Mouse (Mus musculus) kidney, embryonic 16.5 days (tissue): Measurements from ENCODE around the gene Mrnip. TPM values are rescaled to one million over a fixed set of nuclear protein-coding genes. Genes with fewer than 3 reads are reported as not detected.
A peak's percentile ranks its signal among the peaks of the same experiment; 100 is the strongest.

Experiments
- ATAC-seq: fragments of 200-750 bp; cut with Nextera tagmentation; 2 replicates; pipeline ENCODE4 v1.8.0; 2017; ENCODE audit warnings: moderate TSS enrichment; ENCODE audit not compliant: low FRiP score, low TSS enrichment
- H3K27ac ChIP-seq: fragments of 300-500 bp; sonication (generic); 2 replicates; pipeline ENCODE4 v1.5.1; 2014; ENCODE audit warnings: low read length
- H3K27me3 ChIP-seq: fragments of 300-500 bp; sonication (generic); 2 replicates; pipeline ENCODE4 v1.6.1; 2014; ENCODE audit warnings: low read length, control low read depth, mixed read lengths; ENCODE audit not compliant: insufficient read depth
- H3K36me3 ChIP-seq: fragments of 300-500 bp; sonication (generic); 2 replicates; pipeline ENCODE4 v1.6.1; 2014; ENCODE audit warnings: low read length, control low read depth, mixed read lengths; ENCODE audit not compliant: insufficient read depth
- H3K4me1 ChIP-seq: fragments of 300-500 bp; sonication (generic); 2 replicates; pipeline ENCODE4 v1.6.1; 2014; ENCODE audit warnings: low read length, control low read depth, mixed read lengths; ENCODE audit not compliant: insufficient read depth
- H3K4me2 ChIP-seq: fragments of 300-500 bp; sonication (generic); replicated peaks from 2 replicates; pipeline ENCODE4 v1.6.1; 2014; ENCODE audit warnings: low read depth, low read length
- H3K4me3 ChIP-seq: fragments of 300-500 bp; sonication (generic); 2 replicates; pipeline ENCODE4 v1.5.1; 2014; ENCODE audit warnings: mild to moderate bottlenecking, low read length
- H3K9ac ChIP-seq: fragments of 300-500 bp; sonication (generic); replicated peaks from 2 replicates; pipeline ENCODE4 v1.6.1; 2014; ENCODE audit warnings: low read length
- H3K9me3 ChIP-seq: fragments of 300-500 bp; sonication (generic); 2 replicates; pipeline ENCODE4 v1.6.1; 2016; ENCODE audit warnings: low read length, control low read depth
- WGBS: fragments of 180-500 bp; shearing (Covaris S2); extraction: QIAGEN DNeasy Blood & Tissue Kit; methylation state at CpG from one replicate; pipeline ENCODE4 v1.1.7; 2014; 5-methylcytosine and 5-hydroxymethylcytosine counted together
- polyA plus RNA-seq: library from polyadenylated mRNA; unstranded; fragments of >200 nt; fragmentation: Nextera tagmentation; extraction: Ambion mirVana; gene quantifications from 2 replicates; pipeline ENCODE4 v1.2.1, GENCODE M21; 2015

The Mrnip gene
- polyA plus RNA-seq, 1 experiment from 2014 or later: 21.7 TPM

DNA sequence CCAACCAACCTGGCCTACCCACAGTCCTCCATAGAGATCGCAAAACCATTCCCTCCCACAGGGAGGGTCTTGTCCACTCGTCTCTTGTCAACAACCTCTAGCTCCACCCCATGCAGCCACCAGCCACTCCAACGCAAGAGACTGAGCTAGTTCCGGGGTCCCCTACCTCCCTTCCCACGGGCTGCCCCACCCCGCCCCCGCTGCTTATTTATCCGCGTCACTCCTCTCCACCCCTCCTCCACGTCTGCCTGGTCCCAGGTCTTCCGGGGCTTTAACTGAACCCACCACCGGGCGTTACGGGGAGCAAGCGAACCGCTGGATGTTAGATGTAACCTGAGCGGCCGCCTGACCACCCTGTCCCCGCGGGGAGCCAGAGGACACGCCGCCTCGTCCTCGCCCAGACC is 35.9 kb downstream of the Mrnip start:
- Histone ChIP-seq H3K4me3 (peak overlapping the region; percentile 99), H3K9ac (peak overlapping the region; percentile 98)

DNA sequence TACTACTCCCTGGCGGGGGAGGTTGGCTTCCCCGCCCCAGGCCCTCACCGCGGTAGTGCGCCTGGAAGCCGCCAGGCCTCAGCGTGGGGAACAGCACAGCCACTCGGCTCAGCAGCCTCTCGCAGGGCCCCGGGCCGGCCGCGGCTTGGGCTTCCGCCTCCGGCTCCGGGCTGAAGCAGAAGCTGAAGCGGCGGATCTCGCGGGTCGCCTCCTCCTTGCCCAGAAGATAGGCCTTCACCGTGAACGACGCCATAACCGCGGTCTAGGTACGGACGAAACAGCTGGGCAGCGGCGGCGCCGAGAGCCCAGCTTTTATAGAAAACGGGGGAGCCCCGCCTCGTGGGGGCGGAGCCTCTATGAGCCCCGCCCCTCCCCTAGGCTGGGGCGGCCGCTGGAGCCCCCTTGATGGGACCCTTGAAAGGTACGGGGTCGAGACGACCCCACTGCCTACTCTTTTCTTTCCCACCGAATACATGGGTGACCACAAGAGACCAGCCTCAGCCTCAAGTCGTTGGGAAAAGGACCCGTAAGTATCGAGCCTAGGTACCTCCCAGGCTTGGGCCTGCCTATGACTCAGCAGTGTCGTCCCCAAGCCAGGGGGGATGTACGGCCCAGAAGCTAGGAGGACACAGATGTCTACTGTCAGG is 36.4 kb downstream of the Mrnip start, which contains the start of the genes Sqstm1 and Mgat4b:
TSS of gene Sqstm1 (minus strand) at position 323 of the 647 bp plus-strand sequence.
TSS of gene Mgat4b (plus strand) at position 386 of the 647 bp plus-strand sequence.
- Histone ChIP-seq H3K4me1 (peaks cover 32% of the 10 kb centered on the region), H3K9me3 (no peaks in the 10 kb centered on the region), H3K9ac (peak within 1 kb of the TSS; percentile 98), H3K4me3 (peak within 1 kb of the TSS; percentile 99), H3K36me3 (peaks cover 23% of the 10 kb centered on the region), H3K27me3 (no peaks in the 10 kb centered on the region), H3K27ac (peak within 1 kb of the TSS; percentile 99), H3K4me2 (peak within 1 kb of the TSS; percentile 79)
- under 1% methylated on average over 48 of the region's 48 CpGs for WGBS
- peak; percentile 72 for ATAC-seq

More for the DNA sequence above, 35.9 kb downstream of the Mrnip start:
- Histone ChIP-seq H3K4me1 (peaks cover 30% of the 10 kb centered on the region), H3K9me3 (no peaks in the 10 kb centered on the region), H3K27ac (peak overlapping the region; percentile 99), H3K27me3 (no peaks in the 10 kb centered on the region), H3K4me2 (peak overlapping the region; percentile 79), H3K36me3 (peaks cover 28% of the 10 kb centered on the region)
- under 1% methylated on average over 24 of the region's 24 CpGs for WGBS
- peak; percentile 95 for ATAC-seq

DNA sequence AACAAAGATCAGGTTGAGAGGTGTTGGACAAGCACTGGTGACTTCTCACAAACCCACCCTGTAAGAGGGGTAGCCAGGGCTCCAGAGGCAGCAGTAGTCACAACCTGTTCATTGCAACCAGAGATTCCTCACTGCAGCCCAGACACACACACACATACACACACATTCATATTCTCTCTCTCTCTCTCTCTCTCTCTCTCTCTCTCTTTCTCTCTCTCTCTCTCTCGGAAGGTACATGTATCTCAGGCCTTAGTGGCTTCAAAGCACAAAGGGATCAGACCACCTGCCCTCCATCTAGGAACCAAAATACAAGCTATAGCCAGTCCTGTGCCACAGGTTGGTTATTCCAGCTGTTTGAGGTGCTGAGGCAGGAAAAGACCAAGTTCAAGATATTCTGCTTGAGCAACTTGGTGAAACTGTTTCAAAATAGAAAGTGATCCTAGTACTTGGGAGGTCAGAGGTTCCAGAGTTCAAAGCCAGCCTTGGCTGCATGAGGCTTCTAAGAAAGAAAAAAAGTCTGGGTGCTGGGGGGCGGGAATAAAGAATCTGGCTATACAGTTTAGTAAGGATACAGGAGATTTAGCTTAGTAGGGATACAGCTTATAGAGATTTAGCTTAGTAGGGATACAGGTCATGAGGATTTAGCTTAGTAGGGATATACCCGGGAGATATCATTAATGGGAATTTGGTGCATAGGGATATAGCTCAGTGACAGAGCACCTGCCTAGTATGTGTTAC is 37.2 kb downstream of the Mrnip start:
- no peak for ATAC-seq
- H3K9ac ChIP-seq: peak overlapping the region; percentile 98
- no peak overlapping the region for H3K27ac ChIP-seq
- WGBS: 95% methylated on average over 3 of the region's 3 CpGs
- H3K9me3 ChIP-seq: no peaks in the 10 kb centered on the region
- H3K4me3 ChIP-seq: peak overlapping the region; percentile 99
- peak overlapping the region; percentile 79 for H3K4me2 ChIP-seq
- H3K27me3 ChIP-seq: no peaks in the 10 kb centered on the region
- peaks cover 40% of the 10 kb centered on the region for H3K4me1 ChIP-seq
- H3K36me3 ChIP-seq: peaks cover 14% of the 10 kb centered on the region

- Histone ChIP-seq H3K4me1 (peaks cover 45% of the 10 kb centered on the region), H3K27me3 (no peaks in the 10 kb centered on the region), H3K27ac (peak overlapping the region; percentile 74; the same call in 1 of the 2 replicates), H3K9ac (no peak overlapping the region), H3K4me3 (no peak overlapping the region), H3K36me3 (peaks cover 7% of the 10 kb centered on the region), H3K9me3 (no peaks in the 10 kb centered on the region), H3K4me2 (no peak overlapping the region)
- ATAC-seq: no peak
- 60% methylated on average over 3 of the region's 3 CpGs for WGBS
These were observed 38.0 kb downstream of the Mrnip start for GRCm38 (mm10) chr11:50212060-50212739.

DNA sequence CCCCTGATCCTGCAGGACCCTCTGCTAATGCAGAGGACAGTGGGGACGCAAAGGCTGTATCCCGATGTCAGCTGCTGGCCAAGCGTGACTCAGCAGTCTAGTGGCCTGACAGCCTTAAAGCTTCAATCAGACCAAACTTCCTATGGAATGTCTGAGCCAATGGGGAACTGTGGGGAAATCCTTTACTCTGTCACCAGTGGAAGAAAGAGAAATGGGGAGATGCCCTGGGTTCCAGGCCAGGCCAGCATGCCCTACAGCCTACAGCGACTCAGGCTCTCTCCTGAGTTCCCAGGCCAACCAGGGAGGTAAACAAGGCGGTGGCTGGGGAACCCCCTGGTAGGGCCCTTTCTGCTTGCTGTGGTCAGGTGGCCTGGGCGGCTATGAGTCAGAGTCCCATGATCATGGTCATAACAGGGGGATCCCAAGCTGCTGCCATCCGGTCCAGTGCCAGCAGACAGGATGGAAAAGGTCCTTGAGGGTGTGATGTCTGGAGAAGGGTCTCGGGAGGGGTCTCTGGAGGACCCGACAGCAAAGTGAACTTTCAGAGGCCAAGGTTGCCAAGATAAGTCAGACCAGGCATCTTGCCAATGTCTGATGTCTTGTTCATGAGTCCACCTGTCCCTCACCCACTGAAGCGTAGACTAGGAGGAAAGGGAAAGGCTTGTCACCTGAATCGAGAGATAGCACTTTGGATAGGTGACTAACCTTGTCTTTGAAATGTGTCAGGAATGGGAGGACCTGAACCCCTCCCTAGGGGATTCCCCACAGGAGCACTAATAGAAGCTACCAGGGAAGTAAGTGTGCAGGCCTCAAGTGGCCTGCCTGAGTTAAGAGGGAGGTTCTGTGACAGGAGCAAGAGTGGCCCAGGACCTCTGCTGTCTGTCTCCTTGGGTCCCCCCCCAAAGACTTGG is 38.9 kb downstream of the Mrnip start:
- Histone ChIP-seq H3K27me3 (no peaks in the 10 kb centered on the region), H3K4me1 (peaks cover 45% of the 10 kb centered on the region), H3K36me3 (no peaks in the 10 kb centered on the region), H3K9me3 (no peaks in the 10 kb centered on the region), H3K4me3 (no peak overlapping the region), H3K27ac (peak overlapping the region; percentile 74), H3K4me2 (no peak overlapping the region), H3K9ac (no peak overlapping the region)
- ATAC-seq: peak; percentile 29
- 47% methylated on average over 11 of the region's 11 CpGs for WGBS

DNA sequence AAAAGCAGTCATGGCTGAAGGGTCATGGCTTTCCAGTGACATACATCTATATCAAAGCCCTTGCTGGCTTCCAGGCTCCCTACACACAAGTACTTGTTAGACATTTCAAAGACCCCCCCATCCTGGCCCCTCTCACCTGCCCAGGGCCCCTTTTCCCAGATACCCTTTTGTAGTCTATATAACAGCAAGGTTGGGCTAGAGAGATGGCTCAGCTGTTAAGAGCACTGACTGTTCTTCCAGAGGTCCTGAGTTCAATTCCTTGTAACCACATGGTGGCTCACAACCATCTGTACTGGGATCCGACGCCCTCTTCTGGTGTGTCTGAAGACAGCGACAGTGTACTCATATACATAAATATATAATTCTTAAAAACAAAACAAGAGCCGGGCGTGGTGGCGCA is 40.4 kb downstream of the Mrnip start:
- H3K9me3 ChIP-seq: no peaks in the 10 kb centered on the region
- WGBS: 97% methylated on average over 6 of the region's 6 CpGs
- H3K27ac ChIP-seq: no peak overlapping the region
- H3K4me2 ChIP-seq: no peak overlapping the region
- peaks cover 40% of the 10 kb centered on the region for H3K4me1 ChIP-seq
- H3K27me3 ChIP-seq: no peaks in the 10 kb centered on the region
- H3K36me3 ChIP-seq: no peaks in the 10 kb centered on the region
- H3K4me3 ChIP-seq: no peak overlapping the region
- no peak for ATAC-seq
- H3K9ac ChIP-seq: no peak overlapping the region

DNA sequence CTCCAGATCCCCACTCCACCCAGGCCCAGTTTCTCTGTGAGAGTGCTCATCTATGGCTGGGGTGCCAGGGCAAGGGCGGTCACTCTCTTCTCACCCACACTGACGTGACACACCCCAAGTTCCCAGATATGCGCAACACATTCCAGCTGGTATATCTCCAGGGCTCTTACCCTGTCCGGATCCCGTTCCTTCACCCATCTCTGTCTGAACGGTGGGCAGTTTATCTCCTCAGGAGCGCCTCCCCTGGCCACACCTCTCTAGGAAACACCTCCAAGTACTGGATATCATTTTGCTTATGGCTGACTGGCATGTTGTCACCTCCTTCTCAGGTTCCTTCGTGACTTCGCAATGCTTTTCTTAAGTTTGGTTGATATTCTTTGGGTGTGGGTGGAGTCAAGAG is 41.4 kb downstream of the Mrnip start:
- no peak for ATAC-seq
- no peak overlapping the region for H3K9ac ChIP-seq
- H3K9me3 ChIP-seq: no peaks in the 10 kb centered on the region
- H3K36me3 ChIP-seq: no peaks in the 10 kb centered on the region
- H3K4me2 ChIP-seq: peak overlapping the region; percentile 26
- H3K27ac ChIP-seq: no peak overlapping the region
- 0 out of 2 replicates have a peak overlapping the region, but pooled peaks have one; percentile 5 for H3K4me3 ChIP-seq
- H3K27me3 ChIP-seq: no peaks in the 10 kb centered on the region
- 14% methylated on average over 9 of the region's 9 CpGs for WGBS
- peaks cover 40% of the 10 kb centered on the region for H3K4me1 ChIP-seq

DNA sequence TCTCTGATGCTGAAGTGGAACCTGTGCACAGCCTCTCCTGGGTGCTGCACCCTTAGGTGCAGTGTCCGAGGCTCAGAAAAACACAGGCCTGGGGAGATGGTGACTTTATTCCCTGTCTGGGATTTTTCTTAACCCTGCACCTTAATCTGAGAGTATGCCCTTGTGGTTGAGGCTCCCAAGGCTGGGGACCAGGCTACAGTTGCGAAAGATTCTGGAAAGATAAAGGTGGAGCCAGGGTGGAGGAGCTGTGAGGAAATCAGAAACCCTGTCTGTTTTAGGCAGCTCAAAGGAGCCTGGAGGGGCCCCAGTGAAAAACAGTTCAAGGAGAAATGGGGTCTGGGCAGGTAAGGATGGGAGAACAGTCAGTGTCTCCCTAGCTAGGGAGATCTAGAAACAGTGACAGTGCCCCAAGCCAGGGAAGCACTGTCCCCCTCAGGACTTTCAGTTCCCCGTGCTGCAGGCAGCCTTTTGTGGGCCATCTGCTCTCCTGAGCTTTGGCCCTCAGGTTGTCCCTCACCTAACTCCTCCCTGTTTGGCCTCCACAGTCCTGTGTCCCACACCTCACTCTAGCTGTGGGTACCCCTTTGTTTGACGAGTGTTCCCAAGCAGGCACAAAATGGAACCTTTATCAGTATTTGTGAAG is 42.6 kb downstream of the Mrnip start:
- Histone ChIP-seq H3K4me3 (no peak overlapping the region), H3K36me3 (no peaks in the 10 kb centered on the region), H3K27me3 (no peaks in the 10 kb centered on the region), H3K9ac (no peak overlapping the region; the same call in 1 of the 2 replicates), H3K4me2 (no peak overlapping the region), H3K4me1 (peaks cover 33% of the 10 kb centered on the region), H3K27ac (no peak overlapping the region), H3K9me3 (no peaks in the 10 kb centered on the region)
- ATAC-seq: no peak
- 81% methylated on average over 4 of the region's 4 CpGs for WGBS
